Mouse (Mus musculus) liver, embryonic 14.5 days (tissue): ENCODE results near the gene Scpep1.

ENCODE experiments used
- CTCF ChIP-seq: IDR thresholded peaks from 2 replicates; pipeline ENCODE4 v1.5.1; 2016; ENCODE audit warnings: antibody characterized with exemption, low read depth, control low read depth
- EP300 ChIP-seq: IDR thresholded peaks from 2 replicates; pipeline ENCODE4 v1.6.1; 2016; ENCODE audit warnings: antibody characterized with exemption, low read depth

DNA sequence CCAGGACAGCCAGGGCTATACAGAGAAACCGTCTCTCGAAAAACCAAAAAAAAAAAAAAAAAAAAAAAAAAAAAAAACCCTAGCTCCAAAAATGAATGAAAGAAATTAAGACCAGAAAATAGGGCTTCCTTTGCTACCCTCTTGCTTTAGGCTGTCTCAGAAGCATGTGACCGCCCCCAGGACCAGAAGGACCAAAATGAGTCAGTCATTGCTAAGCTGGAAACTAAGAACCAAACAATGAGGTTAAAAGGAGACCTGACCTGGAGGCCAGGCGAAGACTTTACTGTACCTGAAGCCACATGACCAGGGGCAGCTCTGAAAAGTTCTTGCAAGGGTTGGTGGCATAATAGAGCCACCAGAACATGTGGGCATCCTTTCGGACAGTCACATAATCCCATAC lies 3.1 kb downstream of the Scpep1 start:
- TF ChIP-seq EP300, result no peak
- no peak for TF ChIP-seq CTCF
